Mouse (Mus musculus): ENCODE data around the gene Scn5a. TPM values are rescaled to one million over a fixed set of nuclear protein-coding genes. Genes with fewer than 3 reads are reported as not detected.

Gene Scn5a
- polyA plus RNA-seq, 1 experiment from 2014 or later = 0.76 TPM

- no peaks in the 10 kb centered on the region for H3K27me3 ChIP-seq (ENCODE audit: insufficient read depth, low read length)
- H3K4me2 ChIP-seq = no peak overlapping the region
- no peak for ATAC-seq (ENCODE audit: insufficient read depth)
- no peaks in the 10 kb centered on the region for H3K9me3 ChIP-seq (ENCODE audit: low read depth, low read length)
- no peak overlapping the region for H3K27ac ChIP-seq (ENCODE audit: low read depth)
- no peak overlapping the region for H3K9ac ChIP-seq
- no peak for TF ChIP-seq CTCF (IDR thresholded peaks at IDR 0.05; ENCODE audit: low read depth)
- no peaks in the 10 kb centered on the region for H3K36me3 ChIP-seq (ENCODE audit: insufficient read depth)
- H3K4me3 ChIP-seq (ENCODE audit: low read depth, low read length) = no peak overlapping the region
- WGBS = 64% methylated on average over 10 of the region's 10 CpGs
- no peak for DNase-seq
- no peaks in the 10 kb centered on the region for H3K4me1 ChIP-seq (ENCODE audit: insufficient read depth)
These were observed 19.7 kb upstream of the Scn5a start for GRCm38 (mm10) chr9:119598501-119598900.

GRCm38 (mm10) chr9:119597332-119597731 lies 18.5 kb upstream of the Scn5a start:
- Histone ChIP-seq H3K9me3 (ENCODE audit: low read depth, low read length) (no peaks in the 10 kb centered on the region), H3K4me3 (ENCODE audit: low read depth, low read length) (no peak overlapping the region), H3K36me3 (ENCODE audit: insufficient read depth) (no peaks in the 10 kb centered on the region), H3K27ac (ENCODE audit: low read depth) (no peak overlapping the region), H3K27me3 (ENCODE audit: insufficient read depth, low read length) (no peaks in the 10 kb centered on the region), H3K4me2 (no peak overlapping the region), H3K4me1 (ENCODE audit: insufficient read depth) (no peaks in the 10 kb centered on the region), H3K9ac (no peak overlapping the region)
- DNase-seq (peak; percentile 62), ATAC-seq (ENCODE audit: insufficient read depth) (no peak; the same call in 1 of the 2 replicates)
- WGBS = 68% methylated on average over 8 of the region's 8 CpGs
- no peak for TF ChIP-seq CTCF (IDR thresholded peaks at IDR 0.05; ENCODE audit: low read depth)

DNA sequence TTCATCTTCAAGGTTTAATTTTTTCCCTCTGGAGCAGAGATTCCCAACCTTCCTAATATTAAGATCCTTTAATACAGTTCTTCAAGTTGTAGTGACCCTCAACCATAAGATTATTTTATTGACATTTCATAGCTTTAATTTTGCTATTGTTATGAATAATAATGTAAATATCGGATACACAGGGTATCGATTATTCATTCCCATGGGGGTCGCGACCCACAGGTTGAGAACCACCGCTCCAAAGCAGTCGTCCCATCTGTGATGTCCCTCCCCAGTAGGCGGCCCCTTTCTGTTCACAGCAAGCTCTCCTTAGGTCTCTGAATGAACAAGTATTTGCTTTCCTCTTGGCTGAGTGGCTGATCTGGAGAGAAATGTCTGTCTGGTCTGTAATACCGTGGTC lies 10.8 kb upstream of the Scn5a start:
- no peak overlapping the region for H3K4me3 ChIP-seq (ENCODE audit: low read depth, low read length)
- H3K27ac ChIP-seq (ENCODE audit: low read depth) = no peak overlapping the region
- H3K36me3 ChIP-seq (ENCODE audit: insufficient read depth) = no peaks in the 10 kb centered on the region
- no peak overlapping the region for H3K4me2 ChIP-seq
- ATAC-seq (ENCODE audit: insufficient read depth) = no peak
- H3K27me3 ChIP-seq (ENCODE audit: insufficient read depth, low read length) = no peaks in the 10 kb centered on the region; the same call in 1 of the 2 replicates
- no peak for TF ChIP-seq CTCF (IDR thresholded peaks at IDR 0.05; ENCODE audit: low read depth)
- WGBS = 64% methylated on average over 8 of the region's 8 CpGs
- H3K9me3 ChIP-seq (ENCODE audit: low read depth, low read length) = no peaks in the 10 kb centered on the region
- no peaks in the 10 kb centered on the region for H3K4me1 ChIP-seq (ENCODE audit: insufficient read depth)
- no peak overlapping the region for H3K9ac ChIP-seq
- no peak for DNase-seq

GRCm38 (mm10) chr9:119588763-119589449 lies 10.1 kb upstream of the Scn5a start:
- peak; percentile 88 for ATAC-seq (ENCODE audit: insufficient read depth)
- H3K4me2 ChIP-seq = peak overlapping the region; percentile 50
- H3K9me3 ChIP-seq (ENCODE audit: low read depth, low read length) = no peaks in the 10 kb centered on the region
- peak overlapping the region; percentile 10; the same call in 1 of the 2 replicates for H3K4me3 ChIP-seq (ENCODE audit: low read depth, low read length)
- H3K4me1 ChIP-seq (ENCODE audit: insufficient read depth) = no peaks in the 10 kb centered on the region
- TF ChIP-seq CTCF (IDR thresholded peaks at IDR 0.05; ENCODE audit: low read depth) = no peak
- peaks cover 4% of the 10 kb centered on the region for H3K27me3 ChIP-seq (ENCODE audit: insufficient read depth, low read length)
- H3K27ac ChIP-seq (ENCODE audit: low read depth) = no peak overlapping the region
- WGBS = 11% methylated on average over 26 of the region's 26 CpGs
- no peaks in the 10 kb centered on the region for H3K36me3 ChIP-seq (ENCODE audit: insufficient read depth)
- H3K9ac ChIP-seq = no peak overlapping the region
- peak; percentile 70 for DNase-seq

DNA sequence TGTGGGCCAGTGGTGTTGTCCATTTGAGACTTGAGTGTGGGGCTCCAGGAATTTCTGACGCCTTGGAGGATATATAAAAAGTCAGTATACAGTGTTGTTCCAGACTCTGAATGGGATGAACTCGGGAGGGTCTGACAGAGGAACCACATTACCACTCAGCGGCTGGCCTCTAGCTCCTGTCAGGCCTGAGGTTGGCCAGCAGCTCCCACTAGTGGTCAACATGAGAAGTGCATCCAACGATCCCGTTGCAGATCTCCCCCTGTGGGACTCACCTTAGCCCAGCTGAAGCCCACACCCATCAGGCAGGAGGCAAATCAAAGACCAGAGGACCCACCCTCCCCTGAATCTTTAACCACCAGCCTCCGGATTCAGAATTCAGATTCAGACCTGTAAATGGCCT lies 1.9 kb upstream of the Scn5a start:
- DNase-seq = peak; percentile 93
- Histone ChIP-seq H3K9me3 (ENCODE audit: low read depth, low read length) (no peaks in the 10 kb centered on the region), H3K4me3 (ENCODE audit: low read depth, low read length) (no peak overlapping the region), H3K36me3 (ENCODE audit: insufficient read depth) (no peaks in the 10 kb centered on the region), H3K9ac (no peak overlapping the region), H3K27ac (ENCODE audit: low read depth) (no peak overlapping the region), H3K27me3 (ENCODE audit: insufficient read depth, low read length) (peaks cover 50% of the 10 kb centered on the region), H3K4me1 (ENCODE audit: insufficient read depth) (no peaks in the 10 kb centered on the region), H3K4me2 (no peak overlapping the region)
- peak; percentile 50 for ATAC-seq (ENCODE audit: insufficient read depth)
- peak; percentile 99 for TF ChIP-seq CTCF (IDR thresholded peaks at IDR 0.05; ENCODE audit: low read depth)
- WGBS = 1% methylated on average over 6 of the region's 6 CpGs

DNA sequence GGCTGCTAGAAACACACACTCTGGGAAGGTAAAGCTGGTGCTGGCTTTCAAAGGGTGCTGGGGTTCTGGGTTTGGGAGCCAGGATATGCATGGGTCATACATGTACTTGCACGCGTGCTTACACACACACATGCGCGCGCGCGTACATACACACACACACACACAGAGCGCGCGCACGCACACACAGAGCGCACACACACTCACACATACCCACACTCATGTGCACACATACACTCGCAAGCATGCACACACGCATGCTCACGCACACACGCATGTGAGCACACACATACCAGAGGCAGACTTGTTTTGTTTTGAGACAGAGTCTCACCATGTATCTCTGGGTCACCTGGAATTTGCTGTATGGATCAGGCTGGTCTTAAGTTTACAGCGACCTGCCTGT lies 1.4 kb upstream of the Scn5a start:
- H3K9ac ChIP-seq = no peak overlapping the region
- H3K9me3 ChIP-seq (ENCODE audit: low read depth, low read length) = no peaks in the 10 kb centered on the region
- 89% methylated on average over 17 of the region's 17 CpGs for WGBS
- no peaks in the 10 kb centered on the region for H3K4me1 ChIP-seq (ENCODE audit: insufficient read depth)
- TF ChIP-seq CTCF (IDR thresholded peaks at IDR 0.05; ENCODE audit: low read depth) = no peak
- H3K36me3 ChIP-seq (ENCODE audit: insufficient read depth) = no peaks in the 10 kb centered on the region
- peaks cover 54% of the 10 kb centered on the region for H3K27me3 ChIP-seq (ENCODE audit: insufficient read depth, low read length)
- H3K27ac ChIP-seq (ENCODE audit: low read depth) = no peak overlapping the region
- ATAC-seq (ENCODE audit: insufficient read depth) (no peak), DNase-seq (no peak)
- no peak overlapping the region for H3K4me3 ChIP-seq (ENCODE audit: low read depth, low read length)
- no peak overlapping the region for H3K4me2 ChIP-seq

DNA sequence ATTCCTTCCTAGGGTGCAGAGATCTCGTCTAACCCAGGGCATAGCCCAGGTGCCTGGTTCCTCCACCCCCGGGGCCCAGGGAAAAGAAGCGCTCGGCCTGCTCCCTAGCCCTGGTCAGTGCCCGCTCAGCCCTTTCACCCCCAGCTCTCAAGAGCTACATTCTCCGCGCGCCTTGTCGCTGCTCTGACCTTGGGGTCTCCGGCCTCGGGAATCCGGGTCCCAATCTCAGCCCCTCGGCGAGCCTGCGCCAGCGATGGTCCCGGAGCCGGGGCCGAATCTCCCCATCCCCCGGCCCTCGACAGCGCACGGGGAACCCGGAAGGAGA lies 543 bp downstream of the Scn5a start:
- DNase-seq (no peak), ATAC-seq (ENCODE audit: insufficient read depth) (0 out of 2 replicates have a peak, but pooled peaks have one; percentile 19)
- Histone ChIP-seq H3K9me3 (ENCODE audit: low read depth, low read length) (no peaks in the 10 kb centered on the region), H3K4me3 (ENCODE audit: low read depth, low read length) (peak overlapping the region; percentile 55), H3K9ac (peak overlapping the region; percentile 60), H3K36me3 (ENCODE audit: insufficient read depth) (no peaks in the 10 kb centered on the region), H3K4me2 (peak overlapping the region; percentile 94), H3K27me3 (ENCODE audit: insufficient read depth, low read length) (peaks cover 57% of the 10 kb centered on the region), H3K4me1 (ENCODE audit: insufficient read depth) (no peaks in the 10 kb centered on the region), H3K27ac (ENCODE audit: low read depth) (no peak overlapping the region)
- WGBS = 1% methylated on average over 23 of the region's 24 CpGs
- TF ChIP-seq CTCF (IDR thresholded peaks at IDR 0.05; ENCODE audit: low read depth) = no peak
